Mouse (Mus musculus): ENCODE measurements at regions not wholly inside any gene's neighbourhood (a gene's known extent, or its start where the extent isn't known, plus 50 kb on each side); places are given as distances from the start of the nearest gene placed in this dataset.
A peak's percentile ranks its signal among the peaks of the same experiment; 100 is the strongest.

GRCm38 (mm10) chr17:27322891-27323509, 118.7 kb upstream of the Lemd2 start:
- intact Hi-C loops (cut with DNase I), result no loop called here
- no peak for DNase-seq (ENCODE audit: low spot score)

GRCm38 (mm10) chr17:27318969-27319695, 114.9 kb upstream of the Lemd2 start:
- intact Hi-C loops (cut with DNase I), result no loop called here
- DNase-seq (ENCODE audit: low spot score), result no peak

- intact Hi-C loops (cut with DNase I), result no loop called here
These were observed 113.5 kb upstream of the Lemd2 start for GRCm38 (mm10) chr17:27317576-27318277.

GRCm38 (mm10) chr17:27316711-27317575, 112.7 kb upstream of the Lemd2 start:
- DNase-seq (ENCODE audit: low spot score), result no peak
- intact Hi-C loops (cut with DNase I), result no loop called here

More at GRCm38 (mm10) chr17:27317576-27318277, 113.5 kb upstream of the Lemd2 start:
- DNase-seq (ENCODE audit: low spot score), result peak; percentile 63

- intact Hi-C loops (cut with DNase I), result no loop called here
These were observed 111.8 kb upstream of the Lemd2 start for GRCm38 (mm10) chr17:27315947-27316628.

GRCm38 (mm10) chr17:27315428-27315827, 111.2 kb upstream of the Lemd2 start:
- DNase-seq (ENCODE audit: low spot score), result no peak
- intact Hi-C loops (cut with DNase I), result no loop called here

More at GRCm38 (mm10) chr17:27315947-27316628, 111.8 kb upstream of the Lemd2 start:
- DNase-seq (ENCODE audit: low spot score), result no peak

- DNase-seq (ENCODE audit: low spot score), result no peak
- intact Hi-C loops (cut with DNase I), result no loop called here
These were observed 110.6 kb upstream of the Lemd2 start for GRCm38 (mm10) chr17:27314821-27315392.

- DNase-seq (ENCODE audit: low spot score), result no peak
- intact Hi-C loops (cut with DNase I), result no loop called here
These were observed 104.7 kb upstream of the Lemd2 start for GRCm38 (mm10) chr17:27308933-27309332.

- DNase-seq (ENCODE audit: low spot score), result no peak
- intact Hi-C loops (cut with DNase I), result no loop called here
These were observed 100.6 kb upstream of the Lemd2 start for GRCm38 (mm10) chr17:27304842-27305241.

- no peak for DNase-seq (ENCODE audit: low spot score)
- intact Hi-C loops (cut with DNase I), result no loop called here
These were observed 99.6 kb upstream of the Lemd2 start for GRCm38 (mm10) chr17:27303633-27304479.

GRCm38 (mm10) chr17:27303061-27303460, 98.8 kb upstream of the Lemd2 start:
- DNase-seq (ENCODE audit: low spot score), result no peak
- intact Hi-C loops (cut with DNase I), result no loop called here

GRCm38 (mm10) chr17:27301376-27301775, 97.1 kb upstream of the Lemd2 start:
- intact Hi-C loops (cut with DNase I), result no loop called here
- DNase-seq (ENCODE audit: low spot score), result no peak

- DNase-seq (ENCODE audit: low spot score), result no peak
- intact Hi-C loops (cut with DNase I), result no loop called here
These were observed 95.0 kb upstream of the Lemd2 start for GRCm38 (mm10) chr17:27299297-27299696.

- no peak for DNase-seq (ENCODE audit: low spot score)
- intact Hi-C loops (cut with DNase I), result no loop called here
These were observed 94.1 kb upstream of the Lemd2 start for GRCm38 (mm10) chr17:27298351-27298750.

- intact Hi-C loops (cut with DNase I), result no loop called here
- no peak for DNase-seq (ENCODE audit: low spot score)
These were observed 91.9 kb upstream of the Lemd2 start for GRCm38 (mm10) chr17:27296156-27296555.

GRCm38 (mm10) chr17:27294208-27294604, 89.9 kb upstream of the Lemd2 start:
- intact Hi-C loops (cut with DNase I), result no loop called here
- DNase-seq (ENCODE audit: low spot score), result no peak

- intact Hi-C loops (cut with DNase I), result no loop called here
- DNase-seq (ENCODE audit: low spot score), result no peak
These were observed 89.4 kb upstream of the Lemd2 start for GRCm38 (mm10) chr17:27293586-27294207.

GRCm38 (mm10) chr17:27291673-27292072, 87.4 kb upstream of the Lemd2 start:
- intact Hi-C loops (cut with DNase I), result no loop called here
- no peak for DNase-seq (ENCODE audit: low spot score)

All from heart, postnatal 25 days (tissue).